In the genomic region with DNA sequence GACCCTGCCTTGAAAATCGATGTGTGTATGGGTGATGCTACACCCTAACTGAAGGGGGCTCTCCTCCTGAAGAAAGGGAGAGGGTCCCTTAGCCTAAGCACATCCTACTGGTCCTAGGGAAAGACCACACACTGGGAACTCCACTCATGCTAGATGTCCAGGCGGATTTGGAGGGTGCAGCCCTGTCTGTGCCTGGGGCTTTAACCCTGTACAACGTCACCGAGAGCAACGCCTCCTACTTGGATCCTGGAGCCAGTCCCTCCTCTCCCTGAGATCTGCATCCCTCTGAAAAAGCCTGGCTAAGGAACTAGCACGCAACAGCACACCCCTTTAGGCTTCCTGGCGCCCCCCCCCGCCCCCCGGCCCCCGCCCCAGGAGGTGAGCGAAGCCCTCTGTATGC, we compare ENCODE assay signal across 10 mouse cellular contexts. TPM values are rescaled to one million over a fixed set of nuclear protein-coding genes. Genes with fewer than 3 reads are reported as not detected.
A peak's percentile ranks its signal among the peaks of the same experiment; 100 is the strongest.
DNase-seq lines count a peak whose midpoint lies in the region; ATAC-seq and TF ChIP-seq lines count a peak whose summit lies in the region.
"Had no signal": no experiment of that assay in that cellular context is flagged by ENCODE, and none has a peak within 500 bp of the region (broad histone marks: within the 10 kb centered on the region; RNA-seq: fewer than 3 reads in every experiment).

No protein-coding gene starts in this region.

- peaks cover 9% of the 10 kb centered on the region; the same call in 1 of the 2 replicates for H3K4me1 ChIP-seq in forebrain, embryonic 11.5 days (replicated peaks; ENCODE audit: control insufficient read depth, insufficient read depth, low read length)
- peaks cover 44% of the 10 kb centered on the region for H3K4me1 ChIP-seq in forebrain, embryonic 10.5 days
- H3K4me1 ChIP-seq in hindbrain, embryonic 14.5 days (replicated peaks; ENCODE audit: control insufficient read depth, insufficient read depth, low read length) = peaks cover 24% of the 10 kb centered on the region
- peaks cover 19% of the 10 kb centered on the region for H3K4me1 ChIP-seq in midbrain, postnatal 0 days (ENCODE audit: insufficient read depth, low read length)

- WGBS in forebrain, embryonic 11.5 days = 6% methylated on average over 11 of the region's 11 CpGs
- WGBS in forebrain, embryonic 10.5 days = 6% methylated on average over 11 of the region's 11 CpGs
- 12% methylated on average over 11 of the region's 11 CpGs for WGBS in hindbrain, embryonic 14.5 days
- WGBS in midbrain, postnatal 0 days = 5% methylated on average over 11 of the region's 11 CpGs

- intact Hi-C loops in left cerebral cortex, adult 2 months (cut with DNase I) = no loop called here

- H3K4me2 ChIP-seq in forebrain, embryonic 11.5 days (ENCODE audit: low read depth, low read length, severe bottlenecking) = no peak overlapping the region
- H3K4me2 ChIP-seq in hindbrain, embryonic 14.5 days (replicated peaks) = peak overlapping the region; percentile 83
- peak overlapping the region; percentile 89 for H3K4me2 ChIP-seq in midbrain, postnatal 0 days (ENCODE audit: low read depth, low read length, poor library complexity, severe bottlenecking)

- DNase-seq in forebrain, embryonic 11.5 days (ENCODE audit: low spot score) = no peak
- DNase-seq in forebrain, embryonic 10.5 days (ENCODE audit: extremely low spot score, low spot score) = no peak
- DNase-seq in left cerebral cortex, adult 2 months (ENCODE audit: extremely low spot score in 1 of 2, low spot score in 2 of 2) = no peak
- no peak for DNase-seq in left cerebral cortex, adult 8-10 months (ENCODE audit: low spot score in 2 of 2)
- no peak for DNase-seq in hindbrain, embryonic 14.5 days (ENCODE audit: low spot score)
- no peak for DNase-seq in midbrain, postnatal 0 days (ENCODE audit: low spot score)
- no peak for DNase-seq in frontal cortex, postnatal 14 days (ENCODE audit: low spot score in 2 of 2)
- no peak for DNase-seq in gastrocnemius, postnatal 4 days (ENCODE audit: low spot score in 2 of 2)

- H3K27me3 ChIP-seq in forebrain, embryonic 11.5 days (ENCODE audit: control insufficient read depth, insufficient read depth, low read length) = peaks cover 90% of the 10 kb centered on the region
- peaks cover 100% of the 10 kb centered on the region for H3K27me3 ChIP-seq in forebrain, embryonic 10.5 days (ENCODE audit: poor library complexity, severe bottlenecking)
- peaks cover 99% of the 10 kb centered on the region for H3K27me3 ChIP-seq in hindbrain, embryonic 14.5 days (ENCODE audit: control insufficient read depth, insufficient read depth, low read length)
- H3K27me3 ChIP-seq in midbrain, postnatal 0 days (ENCODE audit: insufficient read depth, low read length) = peaks cover 41% of the 10 kb centered on the region

- no peaks in the 10 kb centered on the region for H3K36me3 ChIP-seq in forebrain, embryonic 11.5 days (ENCODE audit: control insufficient read depth, insufficient read depth, low read length)
- H3K36me3 ChIP-seq in forebrain, embryonic 10.5 days (replicated peaks) = no peaks in the 10 kb centered on the region; the same call in 1 of the 2 replicates
- peaks cover 7% of the 10 kb centered on the region for H3K36me3 ChIP-seq in hindbrain, embryonic 14.5 days (replicated peaks; ENCODE audit: control insufficient read depth, insufficient read depth)
- peaks cover 7% of the 10 kb centered on the region for H3K36me3 ChIP-seq in midbrain, postnatal 0 days (ENCODE audit: insufficient read depth, low read length)

- ATAC-seq in forebrain, embryonic 11.5 days (replicated peaks; ENCODE audit: low FRiP score) = no peak
- ATAC-seq in hindbrain, embryonic 14.5 days (ENCODE audit: low FRiP score) = no peak
- no peak for ATAC-seq in midbrain, postnatal 0 days (ENCODE audit: low FRiP score)

- TF ChIP-seq CTCF in left cerebral cortex, adult 2 months (IDR thresholded peaks at IDR 0.05) = no peak; the same call in 1 of the 2 replicates
- 0 out of 2 replicates have a peak, but pooled peaks have one; percentile 12 for TF ChIP-seq CTCF in midbrain, postnatal 0 days (IDR thresholded peaks at IDR 0.05)

- no peaks in the 10 kb centered on the region for H3K9me3 ChIP-seq in forebrain, embryonic 11.5 days (ENCODE audit: control insufficient read depth, low read length)
- no peaks in the 10 kb centered on the region for H3K9me3 ChIP-seq in forebrain, embryonic 10.5 days
- no peaks in the 10 kb centered on the region for H3K9me3 ChIP-seq in hindbrain, embryonic 14.5 days (ENCODE audit: control insufficient read depth, low read length)
- no peaks in the 10 kb centered on the region for H3K9me3 ChIP-seq in midbrain, postnatal 0 days (ENCODE audit: low read length)

- no peak overlapping the region for H3K9ac ChIP-seq in forebrain, embryonic 11.5 days (ENCODE audit: low read length)
- no peak overlapping the region for H3K9ac ChIP-seq in hindbrain, embryonic 14.5 days
- 0 out of 2 replicates have a peak overlapping the region, but pooled peaks have one; percentile 24 for H3K9ac ChIP-seq in midbrain, postnatal 0 days (replicated peaks; ENCODE audit: low read length, poor library complexity, severe bottlenecking)

- 0 out of 2 replicates have a peak overlapping the region, but pooled peaks have one; percentile 7 for H3K4me3 ChIP-seq in forebrain, embryonic 11.5 days (ENCODE audit: low read depth, low read length)
- no peak overlapping the region for H3K4me3 ChIP-seq in forebrain, embryonic 10.5 days
- peak overlapping the region; percentile 57 for H3K4me3 ChIP-seq in left cerebral cortex, adult 2 months
- peak overlapping the region; percentile 38; the same call in 1 of the 2 replicates for H3K4me3 ChIP-seq in hindbrain, embryonic 14.5 days (replicated peaks; ENCODE audit: low read length)
- peak overlapping the region; percentile 47 for H3K4me3 ChIP-seq in midbrain, postnatal 0 days (ENCODE audit: low read depth, low read length)

- no peak overlapping the region for H3K27ac ChIP-seq in forebrain, embryonic 11.5 days (ENCODE audit: low read depth, low read length)
- H3K27ac ChIP-seq in forebrain, embryonic 10.5 days = no peak overlapping the region
- no peak overlapping the region for H3K27ac ChIP-seq in left cerebral cortex, adult 2 months
- no peak overlapping the region for H3K27ac ChIP-seq in hindbrain, embryonic 14.5 days
- no peak overlapping the region for H3K27ac ChIP-seq in midbrain, postnatal 0 days (ENCODE audit: low read depth, low read length)

RNA-seq across cellular contexts. Expression of gene Nol3, which starts 0.6 kb away (rescaled TPM):
- 1.6 and 2.1 TPM in 2 replicates for polyA plus RNA-seq in forebrain, embryonic 11.5 days (2014; fragmentation: Nextera tagmentation; extraction: Ambion mirVana)
- 0.57 and 0.99 TPM in 2 replicates for polyA plus RNA-seq in forebrain, embryonic 10.5 days (2016; fragmentation: Nextera tagmentation; extraction: Ambion mirVana)
- total RNA-seq in left cerebral cortex, adult 2 months (2021) = 10 to 100 TPM in 1 of 2 experiments, 1 to 10 TPM in 1; 8.9 to 10.4 TPM
- 10 to 100 TPM; 10.6 to 13.8 (median 13.1) TPM for total RNA-seq in left cerebral cortex, adult 8-10 months (2022)
- 4.0 and 4.3 TPM in 2 replicates for polyA plus RNA-seq in hindbrain, embryonic 14.5 days (2014; fragmentation: Nextera tagmentation; extraction: Ambion mirVana)
- total RNA-seq in midbrain, postnatal 0 days (2014; rRNA removed) = 2.0 and 2.3 TPM in 2 replicates
- polyA plus RNA-seq in midbrain, postnatal 0 days (2015; fragmentation: Nextera tagmentation; extraction: Ambion mirVana) = 6.5 and 8.1 TPM in 2 replicates
- 10 to 100 TPM; 26.5 to 27.1 TPM for total RNA-seq in gastrocnemius, postnatal 4 days (2021)
- total RNA-seq: neutrophil, adult 5-6 weeks had no signal

RNA-seq across cellular contexts. Expression of gene Hsf4, which starts 5.8 kb away (rescaled TPM):
- polyA plus RNA-seq in forebrain, embryonic 11.5 days (2014; fragmentation: Nextera tagmentation; extraction: Ambion mirVana) = not detected in 2 replicates
- polyA plus RNA-seq in forebrain, embryonic 10.5 days (2016; fragmentation: Nextera tagmentation; extraction: Ambion mirVana) = not detected in 2 replicates
- 10 to 100 TPM; 17.2 to 17.5 TPM for total RNA-seq in left cerebral cortex, adult 2 months (2021)
- total RNA-seq in left cerebral cortex, adult 8-10 months (2022) = 10 to 100 TPM; 21.3 to 25.7 (median 22.9) TPM
- polyA plus RNA-seq in hindbrain, embryonic 14.5 days (2014; fragmentation: Nextera tagmentation; extraction: Ambion mirVana) = 0.63 and 0.79 TPM in 2 replicates
- total RNA-seq in midbrain, postnatal 0 days (2014; rRNA removed) = 0.33 TPM in 1 of 2 replicates, not detected in the other
- 0.43 and 0.59 TPM in 2 replicates for polyA plus RNA-seq in midbrain, postnatal 0 days (2015; fragmentation: Nextera tagmentation; extraction: Ambion mirVana)
- under 1 TPM; 0.21 to 0.29 TPM for total RNA-seq in gastrocnemius, postnatal 4 days (2021)
- total RNA-seq: hematopoietic stem cell, adult 5-6 weeks; neutrophil, adult 5-6 weeks had no signal

RNA-seq across cellular contexts. Expression of gene Fbxl8, which starts 10.9 kb away (rescaled TPM):
- polyA plus RNA-seq in forebrain, embryonic 11.5 days (2014; fragmentation: Nextera tagmentation; extraction: Ambion mirVana) = 0.53 and 0.69 TPM in 2 replicates
- polyA plus RNA-seq in forebrain, embryonic 10.5 days (2016; fragmentation: Nextera tagmentation; extraction: Ambion mirVana) = 0.55 and 0.91 TPM in 2 replicates
- total RNA-seq in left cerebral cortex, adult 2 months (2021) = 1 to 10 TPM in 1 of 2 experiments, under 1 TPM in 1; 1.00 to 1.1 TPM
- 1 to 10 TPM in 2 of 4 experiments, under 1 TPM in 2; 0.50 to 1.6 (median 1.1) TPM for total RNA-seq in left cerebral cortex, adult 8-10 months (2022)
- polyA plus RNA-seq in hindbrain, embryonic 14.5 days (2014; fragmentation: Nextera tagmentation; extraction: Ambion mirVana) = 1.2 and 2.0 TPM in 2 replicates
- total RNA-seq in midbrain, postnatal 0 days (2014; rRNA removed) = 0.52 and 0.77 TPM in 2 replicates
- polyA plus RNA-seq in midbrain, postnatal 0 days (2015; fragmentation: Nextera tagmentation; extraction: Ambion mirVana) = 0.83 and 0.85 TPM in 2 replicates
- 1 to 10 TPM; 2.2 to 2.7 TPM for total RNA-seq in gastrocnemius, postnatal 4 days (2021)

RNA-seq across cellular contexts. Expression of gene Tradd, which starts 11.0 kb away (rescaled TPM):
- polyA plus RNA-seq in forebrain, embryonic 11.5 days (2014; fragmentation: Nextera tagmentation; extraction: Ambion mirVana) = 12.0 and 12.5 TPM in 2 replicates
- polyA plus RNA-seq in forebrain, embryonic 10.5 days (2016; fragmentation: Nextera tagmentation; extraction: Ambion mirVana) = 13.4 and 13.9 TPM in 2 replicates
- total RNA-seq in left cerebral cortex, adult 2 months (2021) = 1 to 10 TPM; 8.0 TPM
- 10 to 100 TPM in 2 of 4 experiments, 1 to 10 TPM in 2; 7.9 to 10.9 (median 9.6) TPM for total RNA-seq in left cerebral cortex, adult 8-10 months (2022)
- polyA plus RNA-seq in hindbrain, embryonic 14.5 days (2014; fragmentation: Nextera tagmentation; extraction: Ambion mirVana) = 15.2 and 17.4 TPM in 2 replicates
- total RNA-seq in midbrain, postnatal 0 days (2014; rRNA removed) = 7.5 and 8.3 TPM in 2 replicates
- polyA plus RNA-seq in midbrain, postnatal 0 days (2015; fragmentation: Nextera tagmentation; extraction: Ambion mirVana) = 7.4 and 8.0 TPM in 2 replicates
- 10 to 100 TPM in 1 of 2 experiments, 1 to 10 TPM in 1; 6.6 to 10.2 TPM for total RNA-seq in gastrocnemius, postnatal 4 days (2021)

RNA-seq across cellular contexts. Expression of gene 4931428F04Rik, which starts 14.3 kb away (rescaled TPM):
- polyA plus RNA-seq in forebrain, embryonic 11.5 days (2014; fragmentation: Nextera tagmentation; extraction: Ambion mirVana) = 23.4 and 30.3 TPM in 2 replicates
- 16.5 and 19.8 TPM in 2 replicates for polyA plus RNA-seq in forebrain, embryonic 10.5 days (2016; fragmentation: Nextera tagmentation; extraction: Ambion mirVana)
- total RNA-seq in left cerebral cortex, adult 2 months (2021) = 10 to 100 TPM; 28.0 to 30.0 TPM
- total RNA-seq in left cerebral cortex, adult 8-10 months (2022) = 10 to 100 TPM; 22.0 to 26.7 (median 24.2) TPM
- 101 and 120 TPM in 2 replicates for polyA plus RNA-seq in hindbrain, embryonic 14.5 days (2014; fragmentation: Nextera tagmentation; extraction: Ambion mirVana)
- total RNA-seq in midbrain, postnatal 0 days (2014; rRNA removed) = 63.6 and 79.2 TPM in 2 replicates
- polyA plus RNA-seq in midbrain, postnatal 0 days (2015; fragmentation: Nextera tagmentation; extraction: Ambion mirVana) = 131 and 132 TPM in 2 replicates
- total RNA-seq in gastrocnemius, postnatal 4 days (2021) = 1 to 10 TPM; 3.8 to 6.3 TPM

Comparison
In these comparisons a context has a peak if more than half of its experiments do, and no peak if none do; other contexts are left out.
1. RNA of gene Hsf4, which starts 5.8 kb away (total RNA-seq): 21.3 to 25.7 TPM in left cerebral cortex, adult 8-10 months and 17.2 to 17.5 TPM in left cerebral cortex, adult 2 months; 0.33 TPM in midbrain, postnatal 0 days and 0.21 to 0.29 TPM in gastrocnemius, postnatal 4 days; every median in the first group is over 10 times any median in the second.